Mouse (Mus musculus): Measurements from ENCODE around the gene Slc25a44. TPM values are rescaled to one million over a fixed set of nuclear protein-coding genes. Genes with fewer than 3 reads are reported as not detected.
"Not testable (repeated sequence)": the region's sequence is repeated elsewhere in the genome, so short reads cannot be mapped to it uniquely, and the experiment has no call there.

The Slc25a44 gene
- polyA plus RNA-seq, 1 experiment from 2014 or later: 10.6 TPM

GRCm38 (mm10) chr3:88435515-88435914 lies 10.6 kb upstream of the Slc25a44 start:
- Histone ChIP-seq H3K4me1 (replicated peaks) (peaks cover 17% of the 10 kb centered on the region), H3K36me3 (replicated peaks) (peaks cover 28% of the 10 kb centered on the region), H3K9ac (no peak overlapping the region), H3K9me3 (replicated peaks) (no peaks in the 10 kb centered on the region), H3K27ac (replicated peaks) (no peak overlapping the region), H3K4me3 (replicated peaks) (no peak overlapping the region), H3K4me2 (no peak overlapping the region), H3K27me3 (peaks cover 46% of the 10 kb centered on the region)
- ATAC-seq (ENCODE audit: insufficient read depth): no peak
- 59% methylated on average over 10 of the region's 10 CpGs for WGBS (ENCODE audit: insufficient replicate concordance)

- WGBS (ENCODE audit: insufficient replicate concordance): 60% methylated on average over 8 of the region's 8 CpGs
- H3K4me3 ChIP-seq (replicated peaks); H3K9me3 ChIP-seq (replicated peaks); H3K27ac ChIP-seq (replicated peaks); H3K4me2 ChIP-seq; ATAC-seq (ENCODE audit: insufficient read depth); H3K27me3 ChIP-seq; H3K9ac ChIP-seq; H3K36me3 ChIP-seq (replicated peaks): not testable (repeated sequence)
- peaks cover 27% of the 10 kb centered on the region for H3K4me1 ChIP-seq (replicated peaks)
These were observed 3.7 kb upstream of the Slc25a44 start for GRCm38 (mm10) chr3:88428639-88429038.

- H3K4me1 ChIP-seq (replicated peaks): peaks cover 40% of the 10 kb centered on the region
- 42% methylated on average over 4 of the region's 4 CpGs for WGBS (ENCODE audit: insufficient replicate concordance)
- H3K27me3 ChIP-seq: no peaks in the 10 kb centered on the region
- no peak for ATAC-seq (ENCODE audit: insufficient read depth)
- no peaks in the 10 kb centered on the region for H3K9me3 ChIP-seq (replicated peaks)
- no peaks in the 10 kb centered on the region for H3K36me3 ChIP-seq (replicated peaks)
- no peak overlapping the region for H3K4me2 ChIP-seq
- no peak overlapping the region; the same call in 1 of the 2 replicates for H3K9ac ChIP-seq
- no peak overlapping the region for H3K27ac ChIP-seq (replicated peaks)
- H3K4me3 ChIP-seq (replicated peaks): no peak overlapping the region
These were observed 2.5 kb upstream of the Slc25a44 start for GRCm38 (mm10) chr3:88427342-88427905.

GRCm38 (mm10) chr3:88425708-88426420 lies 925 bp upstream of the Slc25a44 start:
- Histone ChIP-seq H3K4me3 (replicated peaks) (peak overlapping the region; percentile 79), H3K27me3 (no peaks in the 10 kb centered on the region), H3K9me3 (replicated peaks) (no peaks in the 10 kb centered on the region), H3K4me1 (replicated peaks) (peaks cover 55% of the 10 kb centered on the region), H3K9ac (no peak overlapping the region), H3K36me3 (replicated peaks) (peaks cover 8% of the 10 kb centered on the region), H3K4me2 (peak overlapping the region; percentile 87; the same call in 1 of the 2 replicates), H3K27ac (replicated peaks) (0 out of 2 replicates have a peak overlapping the region, but pooled peaks have one; percentile 66)
- WGBS (ENCODE audit: insufficient replicate concordance): 70% methylated on average over 10 of the region's 10 CpGs
- no peak for ATAC-seq (ENCODE audit: insufficient read depth)

GRCm38 (mm10) chr3:88425330-88425689 lies 371 bp upstream of the Slc25a44 start:
- no peak for ATAC-seq (ENCODE audit: insufficient read depth)
- WGBS (ENCODE audit: insufficient replicate concordance): 11% methylated on average over 2 of the region's 2 CpGs
- Histone ChIP-seq H3K36me3 (replicated peaks) (peaks cover 14% of the 10 kb centered on the region), H3K4me1 (replicated peaks) (peaks cover 55% of the 10 kb centered on the region), H3K9ac (peak overlapping the region; percentile 26; the same call in 1 of the 2 replicates), H3K27ac (replicated peaks) (peak overlapping the region; percentile 66; the same call in 1 of the 2 replicates), H3K27me3 (no peaks in the 10 kb centered on the region), H3K4me3 (replicated peaks) (peak overlapping the region; percentile 79), H3K9me3 (replicated peaks) (no peaks in the 10 kb centered on the region), H3K4me2 (peak overlapping the region; percentile 87)

GRCm38 (mm10) chr3:88422020-88422720 lies 2.8 kb downstream of the Slc25a44 start:
- Histone ChIP-seq H3K4me3 (replicated peaks) (no peak overlapping the region), H3K27ac (replicated peaks) (peak overlapping the region; percentile 76), H3K4me2 (peak overlapping the region; percentile 40), H3K4me1 (replicated peaks) (peaks cover 62% of the 10 kb centered on the region), H3K9me3 (replicated peaks) (no peaks in the 10 kb centered on the region), H3K27me3 (no peaks in the 10 kb centered on the region), H3K36me3 (replicated peaks) (peaks cover 45% of the 10 kb centered on the region), H3K9ac (peak overlapping the region; percentile 33; the same call in 1 of the 2 replicates)
- 34% methylated on average over 9 of the region's 9 CpGs for WGBS (ENCODE audit: insufficient replicate concordance)
- no peak for ATAC-seq (ENCODE audit: insufficient read depth)

- Histone ChIP-seq H3K9ac (no peak overlapping the region), H3K36me3 (replicated peaks) (peaks cover 59% of the 10 kb centered on the region), H3K4me1 (replicated peaks) (peaks cover 68% of the 10 kb centered on the region), H3K4me2 (no peak overlapping the region), H3K27ac (replicated peaks) (0 out of 2 replicates have a peak overlapping the region, but pooled peaks have one; percentile 76), H3K4me3 (replicated peaks) (no peak overlapping the region), H3K9me3 (replicated peaks) (no peaks in the 10 kb centered on the region), H3K27me3 (no peaks in the 10 kb centered on the region)
- ATAC-seq (ENCODE audit: insufficient read depth): no peak
- WGBS (ENCODE audit: insufficient replicate concordance): 90% methylated on average over 19 of the region's 19 CpGs
These were observed 4.2 kb downstream of the Slc25a44 start for GRCm38 (mm10) chr3:88420771-88421170.

- Histone ChIP-seq H3K4me2 (no peak overlapping the region), H3K27ac (replicated peaks) (peak overlapping the region; percentile 6; the same call in 1 of the 2 replicates), H3K4me1 (replicated peaks) (peaks cover 72% of the 10 kb centered on the region), H3K36me3 (replicated peaks) (peaks cover 85% of the 10 kb centered on the region), H3K4me3 (replicated peaks) (no peak overlapping the region), H3K9me3 (replicated peaks) (no peaks in the 10 kb centered on the region), H3K9ac (no peak overlapping the region), H3K27me3 (no peaks in the 10 kb centered on the region)
- ATAC-seq (ENCODE audit: insufficient read depth): no peak
- WGBS (ENCODE audit: insufficient replicate concordance): 83% methylated on average over 6 of the region's 6 CpGs
These were observed 6.9 kb downstream of the Slc25a44 start for GRCm38 (mm10) chr3:88418016-88418415.

GRCm38 (mm10) chr3:88415668-88416067 lies 9.3 kb downstream of the Slc25a44 start:
- no peak for ATAC-seq (ENCODE audit: insufficient read depth)
- Histone ChIP-seq H3K36me3 (replicated peaks) (peaks cover 87% of the 10 kb centered on the region), H3K27ac (replicated peaks) (peak overlapping the region; percentile 10)

GRCm38 (mm10) chr3:88412636-88413035 lies 12.3 kb downstream of the Slc25a44 start:
- peak overlapping the region; percentile 90; the same call in 1 of the 2 replicates for H3K27ac ChIP-seq (replicated peaks)
- no peak overlapping the region for H3K4me2 ChIP-seq
- H3K9ac ChIP-seq: peak overlapping the region; percentile 41; the same call in 1 of the 2 replicates

More at GRCm38 (mm10) chr3:88415668-88416067, 9.3 kb downstream of the Slc25a44 start:
- H3K9ac ChIP-seq: no peak overlapping the region; the same call in 1 of the 2 replicates
- H3K9me3 ChIP-seq (replicated peaks): no peaks in the 10 kb centered on the region
- no peak overlapping the region for H3K4me2 ChIP-seq
- WGBS (ENCODE audit: insufficient replicate concordance): 49% methylated on average over 4 of the region's 4 CpGs
- H3K4me3 ChIP-seq (replicated peaks): no peak overlapping the region
- peaks cover 74% of the 10 kb centered on the region for H3K4me1 ChIP-seq (replicated peaks)
- H3K27me3 ChIP-seq: no peaks in the 10 kb centered on the region

GRCm38 (mm10) chr3:88411681-88412080 lies 13.3 kb downstream of the Slc25a44 start:
- Histone ChIP-seq H3K9me3 (replicated peaks) (no peaks in the 10 kb centered on the region), H3K4me3 (replicated peaks) (peak overlapping the region; percentile 17; the same call in 1 of the 2 replicates), H3K4me1 (replicated peaks) (peaks cover 91% of the 10 kb centered on the region), H3K27ac (replicated peaks) (peak overlapping the region; percentile 90), H3K9ac (peak overlapping the region; percentile 41), H3K4me2 (peak overlapping the region; percentile 84), H3K36me3 (replicated peaks) (peaks cover 47% of the 10 kb centered on the region), H3K27me3 (no peaks in the 10 kb centered on the region)
- 51% methylated on average over 4 of the region's 4 CpGs for WGBS (ENCODE audit: insufficient replicate concordance)
- peak; percentile 42; the same call in 1 of the 2 replicates for ATAC-seq (ENCODE audit: insufficient read depth)

More at GRCm38 (mm10) chr3:88412636-88413035, 12.3 kb downstream of the Slc25a44 start:
- WGBS (ENCODE audit: insufficient replicate concordance): 73% methylated on average over 11 of the region's 11 CpGs
- peaks cover 56% of the 10 kb centered on the region for H3K36me3 ChIP-seq (replicated peaks)
- no peak overlapping the region for H3K4me3 ChIP-seq (replicated peaks)
- H3K27me3 ChIP-seq: no peaks in the 10 kb centered on the region
- no peak for ATAC-seq (ENCODE audit: insufficient read depth)
- peaks cover 83% of the 10 kb centered on the region for H3K4me1 ChIP-seq (replicated peaks)
- H3K9me3 ChIP-seq (replicated peaks): no peaks in the 10 kb centered on the region
